Mouse (Mus musculus): ENCODE results near the gene Tmprss7. TPM values are rescaled to one million over a fixed set of nuclear protein-coding genes. Genes with fewer than 3 reads are reported as not detected.

The Tmprss7 gene
- 0.20 and 0.22 TPM in 2 replicates for polyA plus RNA-seq (2015; fragmentation: Nextera tagmentation; extraction: Ambion mirVana)

- H3K4me3 ChIP-seq (replicated peaks): no peak within 1 kb of the TSS
- no peak within 1 kb of the TSS for H3K27ac ChIP-seq (replicated peaks)
- H3K4me1 ChIP-seq: 0 out of 2 replicates have a peak, but pooled peaks cover 3% of the 10 kb centered on the region
- ATAC-seq (ENCODE audit: insufficient number of reproducible peaks, low FRiP score, low TSS enrichment, low read depth): no peak
- no peaks in the 10 kb centered on the region for H3K9me3 ChIP-seq (replicated peaks)
- WGBS: 64% methylated on average over 10 of the region's 10 CpGs
- H3K4me2 ChIP-seq (replicated peaks): no peak within 1 kb of the TSS
- H3K9ac ChIP-seq: no peak within 1 kb of the TSS
- no peaks in the 10 kb centered on the region for H3K36me3 ChIP-seq
- no peaks in the 10 kb centered on the region for H3K27me3 ChIP-seq
These were observed at the start of gene Tmprss7 for GRCm38 (mm10) chr16:45693558-45693957. Gene Tmprss7, minus strand, starts transcription at chr16:45693658.

DNA sequence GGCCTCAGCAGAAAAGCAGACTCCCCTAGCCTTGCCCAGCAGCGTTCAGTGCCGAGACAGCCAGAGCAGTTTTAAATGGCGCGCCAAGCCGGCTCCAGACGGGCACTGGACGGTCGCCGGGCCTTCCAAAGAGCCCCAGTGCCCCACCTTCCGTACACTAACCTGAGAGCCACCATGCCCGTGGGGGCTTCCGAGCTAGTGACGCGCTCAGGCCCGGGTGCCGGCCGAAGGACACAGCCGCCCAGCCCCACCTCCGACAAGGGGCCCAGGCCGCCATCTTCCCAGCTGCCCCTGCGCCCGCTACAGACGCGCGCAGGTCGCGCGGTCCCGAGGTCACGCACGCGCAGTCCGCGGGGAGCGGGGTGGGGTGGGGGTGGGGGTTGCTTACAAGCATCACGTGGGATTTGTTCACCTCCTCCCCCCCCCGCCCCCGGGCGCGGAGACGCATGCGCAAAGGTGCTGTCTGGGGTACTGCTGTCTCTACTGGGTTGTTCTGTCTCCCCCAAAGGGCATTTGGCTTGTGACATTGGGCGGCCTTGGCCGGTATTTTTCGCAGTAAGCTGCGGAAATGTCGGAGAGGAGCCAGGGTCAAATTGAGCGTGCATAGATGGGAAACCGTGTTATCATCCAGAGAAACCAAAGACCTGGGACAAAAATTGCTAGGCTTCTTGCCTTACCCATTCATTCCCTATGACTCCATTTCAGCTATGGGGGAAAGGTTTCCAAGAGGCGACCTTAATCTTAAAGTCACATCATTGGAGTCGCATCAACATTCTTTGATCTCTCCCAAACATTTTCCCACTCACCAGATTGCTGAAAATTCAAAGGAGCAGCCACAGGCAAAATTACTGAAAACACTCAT, 49.4 kb upstream of the Tmprss7 start, which contains the start of gene Abhd10:
Gene Abhd10, minus strand, starts transcription at position 341 of the 862 bp plus-strand sequence.
- Histone ChIP-seq H3K36me3 (peaks cover 5% of the 10 kb centered on the region; the same call in 1 of the 2 replicates), H3K9ac (peak within 1 kb of the TSS; percentile 87), H3K27me3 (no peaks in the 10 kb centered on the region), H3K9me3 (replicated peaks) (no peaks in the 10 kb centered on the region), H3K4me1 (peaks cover 14% of the 10 kb centered on the region), H3K27ac (replicated peaks) (peak within 1 kb of the TSS; percentile 94), H3K4me2 (replicated peaks) (peak within 1 kb of the TSS; percentile 67), H3K4me3 (replicated peaks) (peak within 1 kb of the TSS; percentile 86)
- under 1% methylated on average over 51 of the region's 51 CpGs for WGBS
- peak; percentile 97 for ATAC-seq (ENCODE audit: insufficient number of reproducible peaks, low FRiP score, low TSS enrichment, low read depth)

- ATAC-seq (ENCODE audit: insufficient number of reproducible peaks, low FRiP score, low TSS enrichment, low read depth): no peak
- Histone ChIP-seq H3K27me3 (no peaks in the 10 kb centered on the region), H3K9ac (no peak overlapping the region), H3K4me2 (replicated peaks) (no peak overlapping the region), H3K9me3 (replicated peaks) (no peaks in the 10 kb centered on the region), H3K36me3 (peaks cover 30% of the 10 kb centered on the region), H3K27ac (replicated peaks) (no peak overlapping the region), H3K4me3 (replicated peaks) (no peak overlapping the region), H3K4me1 (peaks cover 5% of the 10 kb centered on the region)
- 85% methylated on average over 8 of the region's 8 CpGs for WGBS
These were observed 44.4 kb upstream of the Tmprss7 start for GRCm38 (mm10) chr16:45737880-45738279.

DNA sequence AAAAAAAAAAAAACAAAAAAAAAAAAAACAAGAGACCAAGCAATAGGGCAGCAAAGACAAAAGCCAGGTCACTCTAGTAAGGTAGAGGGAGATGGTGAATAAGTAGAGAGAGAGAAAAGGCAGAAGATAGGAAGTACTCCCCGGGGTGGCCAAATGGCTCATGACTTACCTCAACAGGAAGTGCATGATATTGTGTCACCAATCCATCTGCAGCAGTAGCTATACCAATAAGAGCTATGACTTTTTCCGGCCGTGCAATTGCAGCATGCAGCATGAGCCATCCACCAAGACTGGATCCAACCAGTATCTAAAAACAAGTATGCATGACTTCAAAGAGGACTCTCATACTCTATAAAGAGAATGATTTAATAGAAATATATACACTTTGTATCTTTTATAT, 43.3 kb upstream of the Tmprss7 start:
- no peaks in the 10 kb centered on the region for H3K27me3 ChIP-seq
- H3K4me2 ChIP-seq (replicated peaks): no peak overlapping the region
- WGBS: 95% methylated on average over 3 of the region's 3 CpGs
- no peak overlapping the region for H3K4me3 ChIP-seq (replicated peaks)
- no peak for ATAC-seq (ENCODE audit: insufficient number of reproducible peaks, low FRiP score, low TSS enrichment, low read depth)
- peaks cover 34% of the 10 kb centered on the region for H3K36me3 ChIP-seq
- H3K9me3 ChIP-seq (replicated peaks): no peaks in the 10 kb centered on the region
- H3K4me1 ChIP-seq: peaks cover 5% of the 10 kb centered on the region
- no peak overlapping the region for H3K27ac ChIP-seq (replicated peaks)
- no peak overlapping the region for H3K9ac ChIP-seq

- Histone ChIP-seq H3K4me2 (replicated peaks) (no peak overlapping the region), H3K36me3 (peaks cover 31% of the 10 kb centered on the region), H3K27ac (replicated peaks) (no peak overlapping the region), H3K9ac (no peak overlapping the region), H3K4me1 (peaks cover 7% of the 10 kb centered on the region; the same call in 1 of the 2 replicates), H3K9me3 (replicated peaks) (no peaks in the 10 kb centered on the region), H3K4me3 (replicated peaks) (no peak overlapping the region), H3K27me3 (no peaks in the 10 kb centered on the region)
- 88% methylated on average over 5 of the region's 5 CpGs for WGBS
- ATAC-seq (ENCODE audit: insufficient number of reproducible peaks, low FRiP score, low TSS enrichment, low read depth): no peak
These were observed 35.7 kb upstream of the Tmprss7 start for GRCm38 (mm10) chr16:45729163-45729562.

DNA sequence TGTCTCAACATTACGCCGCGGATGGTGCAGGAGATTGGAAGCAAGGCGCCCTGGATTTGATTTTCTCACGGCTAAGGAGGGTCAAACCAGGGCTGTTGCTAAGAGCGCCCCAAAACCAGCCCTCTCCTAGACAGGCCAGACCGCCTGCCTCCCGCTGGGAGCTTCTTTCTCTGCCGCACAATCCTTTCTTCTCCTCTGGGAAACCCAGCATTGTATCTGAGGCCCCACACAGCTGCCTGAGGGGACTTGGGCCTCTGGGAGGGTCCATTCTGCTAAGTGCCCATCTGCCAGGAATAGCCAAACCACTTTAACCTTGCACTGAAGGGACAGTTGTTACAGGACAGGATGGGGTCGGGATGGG, 31.3 kb upstream of the Tmprss7 start:
- Histone ChIP-seq H3K36me3 (peaks cover 9% of the 10 kb centered on the region), H3K9ac (peak overlapping the region; percentile 46), H3K9me3 (replicated peaks) (no peaks in the 10 kb centered on the region), H3K27me3 (no peaks in the 10 kb centered on the region), H3K4me3 (replicated peaks) (peak overlapping the region; percentile 53), H3K4me2 (replicated peaks) (peak overlapping the region; percentile 88), H3K4me1 (peaks cover 16% of the 10 kb centered on the region), H3K27ac (replicated peaks) (no peak overlapping the region)
- 0 out of 2 replicates have a peak, but pooled peaks have one; percentile 36 for ATAC-seq (ENCODE audit: insufficient number of reproducible peaks, low FRiP score, low TSS enrichment, low read depth)
- under 1% methylated on average over 10 of the region's 10 CpGs for WGBS

- H3K27ac ChIP-seq (replicated peaks): no peak within 1 kb of the TSS
- 2% methylated on average over 30 of the region's 30 CpGs for WGBS
- peak within 1 kb of the TSS; percentile 88 for H3K4me2 ChIP-seq (replicated peaks)
- no peaks in the 10 kb centered on the region for H3K9me3 ChIP-seq (replicated peaks)
- peak within 1 kb of the TSS; percentile 46 for H3K9ac ChIP-seq
- peaks cover 16% of the 10 kb centered on the region for H3K4me1 ChIP-seq
- H3K27me3 ChIP-seq: no peaks in the 10 kb centered on the region
- peak; percentile 61; the same call in 1 of the 2 replicates for ATAC-seq (ENCODE audit: insufficient number of reproducible peaks, low FRiP score, low TSS enrichment, low read depth)
- H3K36me3 ChIP-seq: peaks cover 9% of the 10 kb centered on the region
- peak within 1 kb of the TSS; percentile 53 for H3K4me3 ChIP-seq (replicated peaks)
These were observed 30.7 kb upstream of the Tmprss7 start, which contains the start of gene Tagln3 for GRCm38 (mm10) chr16:45724061-45724741. Gene Tagln3, minus strand, starts transcription at chr16:45724608.

DNA sequence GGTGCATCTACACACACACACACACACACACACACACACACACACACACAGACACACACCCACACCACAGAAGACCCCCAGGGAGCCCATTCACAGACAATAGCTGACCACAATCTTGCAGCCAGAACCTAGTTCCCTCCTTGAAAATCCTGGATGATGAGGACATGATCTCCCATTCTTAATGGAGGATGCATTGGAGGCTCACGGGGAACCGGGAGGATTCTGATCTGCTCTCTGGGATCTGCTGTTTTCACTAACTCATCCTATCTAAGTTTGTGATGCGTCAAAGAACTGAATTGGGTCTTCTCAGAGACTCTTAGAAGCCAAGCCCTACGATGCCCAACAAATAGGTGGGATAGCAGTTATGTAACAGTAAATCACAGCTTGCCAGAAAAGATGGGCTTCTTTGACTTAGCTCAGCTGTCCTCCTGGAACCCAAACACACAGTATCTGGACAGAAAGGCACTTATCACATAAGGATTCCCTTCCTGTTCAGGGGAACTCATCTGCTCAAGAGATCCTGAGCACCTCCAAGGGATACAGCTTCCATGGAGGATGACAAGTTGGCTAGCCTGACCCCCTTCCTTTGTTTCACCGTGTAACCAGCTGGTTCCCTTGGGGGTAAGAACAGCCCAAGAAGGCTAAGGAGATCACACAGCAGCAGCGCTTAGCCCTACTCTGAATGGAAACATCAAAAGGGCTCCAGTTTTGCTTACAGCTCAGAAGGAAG, 29.9 kb upstream of the Tmprss7 start:
- 58% methylated on average over 6 of the region's 6 CpGs for WGBS
- ATAC-seq (ENCODE audit: insufficient number of reproducible peaks, low FRiP score, low TSS enrichment, low read depth): no peak
- H3K9ac ChIP-seq: no peak overlapping the region

DNA sequence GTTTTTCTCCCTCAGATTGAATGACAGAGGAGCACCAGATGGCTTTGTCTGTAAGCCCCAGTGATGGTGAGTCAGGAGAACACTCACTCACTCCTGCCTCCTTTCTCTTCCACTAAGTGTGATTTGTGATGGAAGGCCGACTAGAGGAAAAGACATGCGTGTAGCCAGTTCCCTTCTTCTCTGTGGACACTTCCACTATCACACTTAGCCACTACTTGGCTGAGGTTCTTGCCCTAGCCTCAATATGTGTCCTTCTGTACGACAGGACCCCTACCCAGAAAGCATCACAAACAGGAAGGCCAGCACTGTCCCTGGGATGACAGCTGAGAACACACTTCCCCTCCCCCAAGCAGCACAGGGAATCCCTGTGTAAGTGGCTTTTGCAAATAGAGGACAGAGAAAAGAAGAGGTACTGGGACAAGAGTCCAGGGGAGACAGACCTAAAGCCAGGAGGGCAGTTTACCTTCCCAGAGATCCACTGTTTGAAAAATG, 29.0 kb upstream of the Tmprss7 start:
- Histone ChIP-seq H3K9ac (no peak overlapping the region), H3K27ac (replicated peaks) (no peak overlapping the region), H3K27me3 (no peaks in the 10 kb centered on the region), H3K36me3 (no peaks in the 10 kb centered on the region), H3K4me1 (peaks cover 16% of the 10 kb centered on the region), H3K9me3 (replicated peaks) (no peaks in the 10 kb centered on the region), H3K4me3 (replicated peaks) (no peak overlapping the region), H3K4me2 (replicated peaks) (no peak overlapping the region)
- WGBS: 78% methylated on average over 3 of the region's 3 CpGs
- no peak for ATAC-seq (ENCODE audit: insufficient number of reproducible peaks, low FRiP score, low TSS enrichment, low read depth)

More for the DNA sequence above, 29.9 kb upstream of the Tmprss7 start:
- Histone ChIP-seq H3K4me1 (peaks cover 16% of the 10 kb centered on the region), H3K9me3 (replicated peaks) (no peaks in the 10 kb centered on the region), H3K36me3 (peaks cover under 1% of the 10 kb centered on the region), H3K27ac (replicated peaks) (no peak overlapping the region), H3K27me3 (no peaks in the 10 kb centered on the region), H3K4me3 (replicated peaks) (peak overlapping the region; percentile 53), H3K4me2 (replicated peaks) (peak overlapping the region; percentile 88)

DNA sequence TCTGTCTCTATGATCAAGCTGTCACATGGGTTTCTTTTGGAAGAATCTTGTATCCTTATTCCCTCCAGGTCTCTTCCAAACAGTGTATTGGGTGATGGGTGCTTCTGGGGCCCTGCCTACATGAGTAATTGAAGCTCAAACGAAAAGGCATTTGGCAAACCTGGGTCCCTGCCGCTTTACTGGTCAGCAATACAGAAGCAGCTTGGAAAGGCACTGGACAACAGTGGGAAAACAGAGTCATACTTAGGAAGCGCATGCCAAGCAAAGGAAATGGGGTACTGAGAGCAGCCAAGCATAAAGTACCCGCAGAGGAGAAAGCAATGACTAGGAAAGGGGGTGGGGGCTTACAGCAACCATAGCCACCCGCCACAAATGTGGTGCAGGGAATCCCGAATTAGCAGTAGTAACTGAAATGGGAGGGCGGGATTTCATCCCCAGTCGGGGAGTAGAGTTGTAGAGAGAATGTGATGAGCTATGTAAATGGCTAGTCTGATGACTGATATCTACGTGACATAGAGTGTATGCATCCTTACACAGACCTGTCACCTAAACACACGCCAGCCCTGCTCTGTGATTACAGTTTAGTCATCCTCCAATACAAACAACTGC, 26.7 kb upstream of the Tmprss7 start:
- WGBS: 85% methylated on average over 10 of the region's 10 CpGs
- H3K4me3 ChIP-seq (replicated peaks): no peak overlapping the region
- no peak overlapping the region for H3K27ac ChIP-seq (replicated peaks)
- H3K4me1 ChIP-seq: peaks cover 16% of the 10 kb centered on the region
- H3K27me3 ChIP-seq: no peaks in the 10 kb centered on the region
- ATAC-seq (ENCODE audit: insufficient number of reproducible peaks, low FRiP score, low TSS enrichment, low read depth): no peak
- H3K4me2 ChIP-seq (replicated peaks): no peak overlapping the region
- H3K9ac ChIP-seq: no peak overlapping the region
- 0 out of 2 replicates have a peak, but pooled peaks cover 6% of the 10 kb centered on the region for H3K9me3 ChIP-seq (replicated peaks)
- no peaks in the 10 kb centered on the region for H3K36me3 ChIP-seq

All from embryonic facial prominence, embryonic 15.5 days (tissue).